Mouse (Mus musculus): ENCODE results near the gene Smim20.

GRCm38 (mm10) chr5:53248499-53248898, 18.4 kb upstream of the Smim20 start:
- TF ChIP-seq CTCF (IDR thresholded peaks at IDR 0.05; ENCODE audit: extremely low read depth, insufficient read depth, insufficient read length, insufficient replicate concordance) (no peak), POLR2A (IDR thresholded peaks at IDR 0.05; ENCODE audit: low read depth, low read length) (no peak)

Data from spleen, adult 2 months (tissue).